21 mouse cellular contexts compared by ENCODE assay signal in the genomic region with DNA sequence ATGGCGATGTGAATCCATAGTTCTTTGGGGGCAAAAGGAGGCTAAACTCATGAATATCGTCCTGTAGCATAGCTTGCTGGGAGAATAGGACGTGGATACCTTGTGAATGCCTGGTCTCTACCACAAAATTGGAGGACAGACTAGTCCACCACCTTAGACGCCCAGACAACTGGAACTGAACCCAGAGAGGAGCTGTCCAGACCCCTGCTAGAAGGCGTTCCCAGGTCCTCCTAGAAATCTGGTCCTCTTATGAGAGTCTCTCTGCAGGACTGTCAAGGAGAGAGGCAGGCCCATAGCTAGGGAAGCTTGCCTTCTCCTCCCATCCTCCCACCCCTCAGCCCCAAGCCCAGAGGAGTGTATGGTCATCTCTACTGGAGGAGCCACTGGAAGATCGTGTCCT. TPM values are rescaled to one million over a fixed set of nuclear protein-coding genes. Genes with fewer than 3 reads are reported as not detected.
DNase-seq lines count a peak whose midpoint lies in the region; ATAC-seq and TF ChIP-seq lines count a peak whose summit lies in the region.
"Had no signal": no experiment of that assay in that cellular context is flagged by ENCODE, and none has a peak within 500 bp of the region (broad histone marks: within the 10 kb centered on the region; RNA-seq: fewer than 3 reads in every experiment).

No protein-coding gene starts in this region.

- H3K27ac ChIP-seq in embryonic facial prominence, embryonic 14.5 days (replicated peaks; ENCODE audit: low read depth, low read length), result 0 out of 2 replicates have a peak overlapping the region, but pooled peaks have one; percentile 36
- no peak overlapping the region for H3K27ac ChIP-seq in embryonic facial prominence, embryonic 10.5 days (replicated peaks)
- H3K27ac ChIP-seq in layer of hippocampus, adult 2 months, result peak overlapping the region; percentile 85
- peak overlapping the region; percentile 63 for H3K27ac ChIP-seq in olfactory bulb, adult 2 months (ENCODE audit: insufficient read depth, low read depth, low read length)
- no peak overlapping the region for H3K27ac ChIP-seq in liver, embryonic 12.5 days
- H3K27ac ChIP-seq: forebrain, embryonic 12.5 days; heart, adult 2 months; heart, embryonic 13.5 days; hindbrain, embryonic 10.5 days; hindbrain, embryonic 14.5 days had no signal

- H3K4me1 ChIP-seq in embryonic facial prominence, embryonic 14.5 days (ENCODE audit: control insufficient read depth, insufficient read depth, low read length), result no peaks in the 10 kb centered on the region
- H3K4me1 ChIP-seq in embryonic facial prominence, embryonic 10.5 days, result peaks cover 13% of the 10 kb centered on the region
- peaks cover 24% of the 10 kb centered on the region for H3K4me1 ChIP-seq in olfactory bulb, adult 2 months (ENCODE audit: control insufficient read depth, insufficient read depth, low read length)
- 0 out of 2 replicates have a peak, but pooled peaks cover 4% of the 10 kb centered on the region for H3K4me1 ChIP-seq in liver, embryonic 12.5 days
- H3K4me1 ChIP-seq: forebrain, embryonic 12.5 days had no signal

- TF ChIP-seq POLR2A in olfactory bulb, adult 2 months (IDR thresholded peaks at IDR 0.05; ENCODE audit: insufficient read depth, low read depth, low read length), result no peak

- no peak for ATAC-seq in embryonic facial prominence, embryonic 14.5 days (ENCODE audit: low read depth)
- no peak for ATAC-seq in liver, embryonic 12.5 days
- ATAC-seq: forebrain, embryonic 16.5 days had no signal

- DNase-seq in embryonic facial prominence, embryonic 14.5 days (ENCODE audit: low spot score), result no peak
- DNase-seq in embryonic facial prominence, embryonic 10.5 days (ENCODE audit: low spot score), result no peak
- no peak for DNase-seq in layer of hippocampus, adult 2 months (ENCODE audit: low spot score in 2 of 2)
- no peak for DNase-seq in layer of hippocampus, adult 8-10 months (ENCODE audit: low spot score in 2 of 2)
- peak; percentile 31 for DNase-seq in NIH3T3 (ENCODE audit: low read depth)
- DNase-seq: adrenal gland, adult 2 months; adrenal gland, postnatal 36 days; cerebellum, adult 8-10 months; cerebellum, postnatal 14 days; gastrocnemius, postnatal 10 days; heart, adult 2 months had no signal

- H3K4me2 ChIP-seq in embryonic facial prominence, embryonic 14.5 days (ENCODE audit: low read depth, low read length), result no peak overlapping the region
- H3K4me2 ChIP-seq in liver, embryonic 12.5 days, result no peak overlapping the region
- H3K4me2 ChIP-seq: forebrain, embryonic 12.5 days; hindbrain, embryonic 14.5 days had no signal

- H3K9ac ChIP-seq in embryonic facial prominence, embryonic 14.5 days (ENCODE audit: low read depth, low read length), result no peak overlapping the region
- no peak overlapping the region for H3K9ac ChIP-seq in liver, embryonic 12.5 days
- H3K9ac ChIP-seq: embryonic facial prominence, embryonic 15.5 days; forebrain, embryonic 12.5 days; hindbrain, embryonic 14.5 days; intestine, embryonic 15.5 days had no signal

- no peaks in the 10 kb centered on the region for H3K27me3 ChIP-seq in embryonic facial prominence, embryonic 14.5 days (replicated peaks; ENCODE audit: control insufficient read depth, insufficient read depth, low read length)
- no peaks in the 10 kb centered on the region for H3K27me3 ChIP-seq in embryonic facial prominence, embryonic 10.5 days (replicated peaks; ENCODE audit: low read depth, poor library complexity, severe bottlenecking)
- peaks cover 37% of the 10 kb centered on the region for H3K27me3 ChIP-seq in liver, embryonic 12.5 days (replicated peaks)
- H3K27me3 ChIP-seq: embryonic facial prominence, embryonic 15.5 days; forebrain, embryonic 12.5 days; intestine, embryonic 15.5 days had no signal

- 69% methylated on average over 6 of the region's 6 CpGs for WGBS in embryonic facial prominence, embryonic 14.5 days
- 73% methylated on average over 6 of the region's 6 CpGs for WGBS in embryonic facial prominence, embryonic 10.5 days
- 76% methylated on average over 6 of the region's 6 CpGs for WGBS in olfactory bulb, adult 2 months
- 61% methylated on average over 6 of the region's 6 CpGs for WGBS in liver, embryonic 12.5 days (ENCODE audit: insufficient replicate concordance)

- no peaks in the 10 kb centered on the region for H3K36me3 ChIP-seq in embryonic facial prominence, embryonic 14.5 days (ENCODE audit: control insufficient read depth, insufficient read depth, low read length)
- H3K36me3 ChIP-seq in embryonic facial prominence, embryonic 10.5 days (replicated peaks), result no peaks in the 10 kb centered on the region
- H3K36me3 ChIP-seq in liver, embryonic 12.5 days, result no peaks in the 10 kb centered on the region
- H3K36me3 ChIP-seq: embryonic facial prominence, embryonic 15.5 days; heart, embryonic 13.5 days; intestine, embryonic 15.5 days had no signal

- no peak for TF ChIP-seq CTCF in layer of hippocampus, adult 2 months (conservative IDR thresholded peaks at IDR 0.05)
- no peak for TF ChIP-seq CTCF in olfactory bulb, adult 2 months (IDR thresholded peaks at IDR 0.05; ENCODE audit: insufficient read depth, low read depth, low read length)

- H3K9me3 ChIP-seq in embryonic facial prominence, embryonic 14.5 days (ENCODE audit: control insufficient read depth, low read length), result no peaks in the 10 kb centered on the region
- H3K9me3 ChIP-seq in embryonic facial prominence, embryonic 10.5 days, result no peaks in the 10 kb centered on the region
- no peaks in the 10 kb centered on the region for H3K9me3 ChIP-seq in liver, embryonic 12.5 days (replicated peaks)
- H3K9me3 ChIP-seq: embryonic facial prominence, embryonic 15.5 days; forebrain, embryonic 12.5 days; heart, embryonic 13.5 days; hindbrain, embryonic 10.5 days; intestine, embryonic 15.5 days had no signal

- H3K4me3 ChIP-seq in embryonic facial prominence, embryonic 14.5 days (ENCODE audit: low read depth, low read length), result no peak overlapping the region
- H3K4me3 ChIP-seq in embryonic facial prominence, embryonic 10.5 days, result no peak overlapping the region
- no peak overlapping the region for H3K4me3 ChIP-seq in layer of hippocampus, adult 2 months
- no peak overlapping the region for H3K4me3 ChIP-seq in olfactory bulb, adult 2 months (ENCODE audit: insufficient read depth, low read depth, low read length)
- no peak overlapping the region for H3K4me3 ChIP-seq in liver, embryonic 12.5 days
- H3K4me3 ChIP-seq: embryonic facial prominence, embryonic 15.5 days; forebrain, embryonic 12.5 days; heart, adult 2 months; heart, embryonic 13.5 days; hindbrain, embryonic 10.5 days; intestine, embryonic 15.5 days had no signal

RNA-seq across cellular contexts. Expression of a gene that starts 43.7 kb away (rescaled TPM):
- polyA plus RNA-seq in embryonic facial prominence, embryonic 14.5 days (2014; fragmentation: Nextera tagmentation; extraction: Ambion mirVana), result 39.9 and 48.6 TPM in 2 replicates
- polyA plus RNA-seq in embryonic facial prominence, embryonic 10.5 days (2016; fragmentation: Nextera tagmentation; extraction: Ambion mirVana), result 68.3 and 72.8 TPM in 2 replicates
- 10 to 100 TPM; 35.3 to 37.0 TPM for total RNA-seq in layer of hippocampus, adult 2 months (2021)
- 10 to 100 TPM; 33.9 to 45.8 (median 35.5) TPM for total RNA-seq in layer of hippocampus, adult 8-10 months (2022)
- polyA plus RNA-seq in olfactory bulb, adult 2 months (2012; ENCODE audit: insufficient read depth, insufficient read length, low replicate concordance, missing spikeins), result not detected in 2 replicates
- polyA plus RNA-seq in liver, embryonic 12.5 days (2016; fragmentation: Nextera tagmentation; extraction: Ambion mirVana), result 199 and 215 TPM in 2 replicates

RNA-seq across cellular contexts. Expression of a gene that starts 52.1 kb away (rescaled TPM):
- 1.1 TPM in 2 replicates for polyA plus RNA-seq in embryonic facial prominence, embryonic 14.5 days (2014; fragmentation: Nextera tagmentation; extraction: Ambion mirVana)
- 1.4 and 1.7 TPM in 2 replicates for polyA plus RNA-seq in embryonic facial prominence, embryonic 10.5 days (2016; fragmentation: Nextera tagmentation; extraction: Ambion mirVana)
- 100 to 1,000 TPM; 236 to 246 TPM for total RNA-seq in layer of hippocampus, adult 2 months (2021)
- 100 to 1,000 TPM; 192 to 224 (median 203) TPM for total RNA-seq in layer of hippocampus, adult 8-10 months (2022)
- not detected in 2 replicates for polyA plus RNA-seq in olfactory bulb, adult 2 months (2012; ENCODE audit: insufficient read depth, insufficient read length, low replicate concordance, missing spikeins)
- polyA plus RNA-seq in liver, embryonic 12.5 days (2016; fragmentation: Nextera tagmentation; extraction: Ambion mirVana), result 2.8 and 3.0 TPM in 2 replicates

RNA-seq across cellular contexts. Expression of a gene that starts 55.0 kb away (rescaled TPM):
- 22.9 and 30.2 TPM in 2 replicates for polyA plus RNA-seq in embryonic facial prominence, embryonic 14.5 days (2014; fragmentation: Nextera tagmentation; extraction: Ambion mirVana)
- polyA plus RNA-seq in embryonic facial prominence, embryonic 10.5 days (2016; fragmentation: Nextera tagmentation; extraction: Ambion mirVana), result 32.7 and 34.1 TPM in 2 replicates
- total RNA-seq in layer of hippocampus, adult 2 months (2021), result 100 to 1,000 TPM in 1 of 2 experiments, 10 to 100 TPM in 1; 95.7 to 111 TPM
- 100 to 1,000 TPM in 3 of 4 experiments, 10 to 100 TPM in 1; 89.0 to 123 (median 115) TPM for total RNA-seq in layer of hippocampus, adult 8-10 months (2022)
- not detected in 2 replicates for polyA plus RNA-seq in olfactory bulb, adult 2 months (2012; ENCODE audit: insufficient read depth, insufficient read length, low replicate concordance, missing spikeins)
- polyA plus RNA-seq in liver, embryonic 12.5 days (2016; fragmentation: Nextera tagmentation; extraction: Ambion mirVana), result 96.6 and 101 TPM in 2 replicates

RNA-seq across cellular contexts. Expression of a gene that starts 57.9 kb away (rescaled TPM):
- polyA plus RNA-seq in embryonic facial prominence, embryonic 14.5 days (2014; fragmentation: Nextera tagmentation; extraction: Ambion mirVana), result 0.89 and 1.5 TPM in 2 replicates
- 0.43 and 0.69 TPM in 2 replicates for polyA plus RNA-seq in embryonic facial prominence, embryonic 10.5 days (2016; fragmentation: Nextera tagmentation; extraction: Ambion mirVana)
- not detected for total RNA-seq in layer of hippocampus, adult 2 months (2021)
- total RNA-seq in layer of hippocampus, adult 8-10 months (2022), result not detected
- polyA plus RNA-seq in olfactory bulb, adult 2 months (2012; ENCODE audit: insufficient read depth, insufficient read length, low replicate concordance, missing spikeins), result not detected in 2 replicates
- polyA plus RNA-seq in liver, embryonic 12.5 days (2016; fragmentation: Nextera tagmentation; extraction: Ambion mirVana), result 14.5 and 15.7 TPM in 2 replicates
- total RNA-seq: heart, adult 2 months; heart, postnatal 10 days had no signal
- polyA plus RNA-seq: forebrain, embryonic 16.5 days; hindbrain, embryonic 14.5 days had no signal

Comparison
In these comparisons a context has a peak if more than half of its experiments do, and no peak if none do; other contexts are left out.
1. H3K27ac ChIP-seq: peak in embryonic facial prominence, embryonic 14.5 days (single experiment), layer of hippocampus, adult 2 months (single experiment) and olfactory bulb, adult 2 months (single experiment); none in embryonic facial prominence, embryonic 10.5 days (single experiment) and liver, embryonic 12.5 days (single experiment).
2. RNA of a gene that starts 43.7 kb away (polyA plus RNA-seq): 199 to 215 TPM in liver, embryonic 12.5 days, 68.3 to 72.8 TPM in embryonic facial prominence, embryonic 10.5 days and 39.9 to 48.6 TPM in embryonic facial prominence, embryonic 14.5 days; not detected in olfactory bulb, adult 2 months; every median in the first group is over 10 times any median in the second.